Mouse (Mus musculus) brain, embryonic 14.5 days (tissue): Measurements from ENCODE around the gene Adam11.

Experiments
- CTCF ChIP-seq: fragments of 200-500 bp; IDR thresholded peaks from 2 replicates; pipeline ENCODE4 v1.5.1; 2012; ENCODE audit warnings: inconsistent platforms, mild to moderate bottlenecking, moderate library complexity, borderline replicate concordance; ENCODE audit not compliant: insufficient read depth, insufficient read length; ENCODE audit errors: extremely low read depth
- POLR2A ChIP-seq: fragments of 200-500 bp; IDR thresholded peaks from 2 replicates; pipeline ENCODE4 v1.6.1; 2012; ENCODE audit warnings: mild to moderate bottlenecking, inconsistent platforms, borderline replicate concordance; ENCODE audit not compliant: poor library complexity, insufficient read depth, insufficient read length, severe bottlenecking; ENCODE audit errors: extremely low read depth

GRCm38 (mm10) chr11:102767055-102767670 lies 5.9 kb downstream of the Adam11 start:
- TF ChIP-seq CTCF (no peak), POLR2A (no peak)
